Mouse (Mus musculus) hindbrain, embryonic 12.5 days (tissue): ENCODE results near the gene Pms2. TPM values are rescaled to one million over a fixed set of nuclear protein-coding genes. Genes with fewer than 3 reads are reported as not detected.

ENCODE experiments used
- ATAC-seq: fragments of 200-750 bp; cut with Nextera tagmentation; 2 replicates; pipeline ENCODE4 v1.8.0; 2017; ENCODE audit warnings: moderate TSS enrichment; ENCODE audit not compliant: low FRiP score
- H3K27ac ChIP-seq: fragments of 300-500 bp; sonication (generic); 2 replicates; pipeline ENCODE4 v1.5.1; 2016; ENCODE audit warnings: mild to moderate bottlenecking
- H3K27me3 ChIP-seq: fragments of 300-500 bp; sonication (generic); 2 replicates; pipeline ENCODE4 v1.6.1; 2016; ENCODE audit warnings: mild to moderate bottlenecking
- H3K36me3 ChIP-seq: fragments of 300-500 bp; sonication (generic); 2 replicates; pipeline ENCODE4 v1.6.1; 2016; ENCODE audit warnings: mild to moderate bottlenecking
- H3K4me1 ChIP-seq: fragments of 300-500 bp; sonication (generic); 2 replicates; pipeline ENCODE4 v1.6.1; 2016
- H3K4me2 ChIP-seq: fragments of 300-500 bp; sonication (generic); replicated peaks from 2 replicates; pipeline ENCODE4 v1.6.1; 2016; ENCODE audit warnings: mild to moderate bottlenecking
- H3K4me3 ChIP-seq: fragments of 300-500 bp; sonication (generic); 2 replicates; pipeline ENCODE4 v1.5.1; 2016; ENCODE audit warnings: mild to moderate bottlenecking
- H3K9ac ChIP-seq: fragments of 300-500 bp; sonication (generic); 2 replicates; pipeline ENCODE4 v1.6.1; 2016; ENCODE audit warnings: mild to moderate bottlenecking, moderate library complexity
- H3K9me3 ChIP-seq: fragments of 300-500 bp; sonication (generic); replicated peaks from 2 replicates; pipeline ENCODE4 v1.6.1; 2016; ENCODE audit warnings: mild to moderate bottlenecking
- WGBS: fragments of 180-500 bp; shearing (Covaris S2); methylation state at CpG from one replicate; pipeline ENCODE4 v1.1.7; 2016; 5-methylcytosine and 5-hydroxymethylcytosine counted together
- polyA plus RNA-seq: library from polyadenylated mRNA; unstranded; fragments of >200 nt; fragmentation: Nextera tagmentation; extraction: Ambion mirVana; gene quantifications from 2 replicates; pipeline ENCODE4 v1.2.1, GENCODE M21; 2016

Gene Pms2
- 27.1 and 30.2 TPM in 2 replicates for polyA plus RNA-seq

GRCm38 (mm10) chr5:143909417-143910400 lies at the start of gene Pms2, which contains the start of gene Aimp2:
TSS of gene Pms2 (plus strand) at chr5:143909964.
TSS of gene Aimp2 (minus strand) at chr5:143909847.
- WGBS, result under 1% methylated on average over 70 of the region's 70 CpGs
- Histone ChIP-seq H3K4me2 (peak within 1 kb of the TSS; percentile 80), H3K4me3 (peak within 1 kb of the TSS; percentile 68), H3K27me3 (no peaks in the 10 kb centered on the region), H3K4me1 (peaks cover 26% of the 10 kb centered on the region), H3K36me3 (peaks cover 34% of the 10 kb centered on the region), H3K9ac (peak within 1 kb of the TSS; percentile 64), H3K27ac (peak within 1 kb of the TSS; percentile 77), H3K9me3 (no peaks in the 10 kb centered on the region)
- ATAC-seq, result peak; percentile 99

- Histone ChIP-seq H3K4me3 (no peak overlapping the region), H3K27ac (no peak overlapping the region), H3K36me3 (peaks cover 43% of the 10 kb centered on the region), H3K4me2 (no peak overlapping the region), H3K4me1 (no peaks in the 10 kb centered on the region), H3K9me3 (no peaks in the 10 kb centered on the region), H3K9ac (no peak overlapping the region), H3K27me3 (no peaks in the 10 kb centered on the region)
- 89% methylated on average over 11 of the region's 11 CpGs for WGBS
- ATAC-seq, result no peak
These were observed 38.1 kb upstream of the Pms2 start for GRCm38 (mm10) chr5:143871547-143872169.

GRCm38 (mm10) chr5:143874571-143874970 lies 35.2 kb upstream of the Pms2 start:
- peaks cover 68% of the 10 kb centered on the region for H3K36me3 ChIP-seq
- H3K9ac ChIP-seq, result no peak overlapping the region
- ATAC-seq, result no peak
- no peak overlapping the region for H3K4me2 ChIP-seq
- no peak overlapping the region for H3K27ac ChIP-seq
- H3K27me3 ChIP-seq, result no peaks in the 10 kb centered on the region
- H3K4me3 ChIP-seq, result no peak overlapping the region
- 85% methylated on average over 4 of the region's 4 CpGs for WGBS
- no peaks in the 10 kb centered on the region for H3K4me1 ChIP-seq
- no peaks in the 10 kb centered on the region for H3K9me3 ChIP-seq

GRCm38 (mm10) chr5:143885274-143885673 lies 24.5 kb upstream of the Pms2 start:
- Histone ChIP-seq H3K9ac (no peak overlapping the region), H3K27ac (no peak overlapping the region), H3K4me2 (no peak overlapping the region), H3K4me1 (no peaks in the 10 kb centered on the region), H3K4me3 (no peak overlapping the region), H3K9me3 (0 out of 2 replicates have a peak, but pooled peaks cover 7% of the 10 kb centered on the region), H3K36me3 (peaks cover 94% of the 10 kb centered on the region), H3K27me3 (no peaks in the 10 kb centered on the region)
- WGBS, result 98% methylated on average over 3 of the region's 3 CpGs
- no peak for ATAC-seq

GRCm38 (mm10) chr5:143890741-143891140 lies 19.0 kb upstream of the Pms2 start:
- Histone ChIP-seq H3K4me3 (no peak overlapping the region), H3K27ac (no peak overlapping the region), H3K27me3 (no peaks in the 10 kb centered on the region), H3K9ac (no peak overlapping the region), H3K4me2 (no peak overlapping the region), H3K4me1 (no peaks in the 10 kb centered on the region), H3K36me3 (peaks cover 90% of the 10 kb centered on the region), H3K9me3 (0 out of 2 replicates have a peak, but pooled peaks cover 4% of the 10 kb centered on the region)
- ATAC-seq, result no peak
- 97% methylated on average over 6 of the region's 6 CpGs for WGBS

GRCm38 (mm10) chr5:143892255-143892886 lies 17.4 kb upstream of the Pms2 start:
- no peaks in the 10 kb centered on the region for H3K27me3 ChIP-seq
- H3K9ac ChIP-seq, result no peak overlapping the region
- H3K27ac ChIP-seq, result no peak overlapping the region
- WGBS, result 84% methylated on average over 9 of the region's 9 CpGs
- no peak overlapping the region for H3K4me3 ChIP-seq
- no peak for ATAC-seq
- no peaks in the 10 kb centered on the region for H3K4me1 ChIP-seq
- peaks cover 85% of the 10 kb centered on the region for H3K36me3 ChIP-seq
- no peaks in the 10 kb centered on the region for H3K9me3 ChIP-seq
- H3K4me2 ChIP-seq, result no peak overlapping the region

- H3K9me3 ChIP-seq, result no peaks in the 10 kb centered on the region
- ATAC-seq, result no peak
- H3K27me3 ChIP-seq, result no peaks in the 10 kb centered on the region
- H3K27ac ChIP-seq, result no peak overlapping the region
- no peak overlapping the region for H3K4me3 ChIP-seq
- no peaks in the 10 kb centered on the region for H3K4me1 ChIP-seq
- 85% methylated on average over 5 of the region's 5 CpGs for WGBS
- no peak overlapping the region for H3K4me2 ChIP-seq
- no peak overlapping the region for H3K9ac ChIP-seq
- peaks cover 86% of the 10 kb centered on the region for H3K36me3 ChIP-seq
These were observed 16.4 kb upstream of the Pms2 start for GRCm38 (mm10) chr5:143893396-143893795.

GRCm38 (mm10) chr5:143897635-143898330 lies 12.0 kb upstream of the Pms2 start, which contains the start of gene Ankrd61:
TSS of gene Ankrd61 (minus strand) at chr5:143897685.
- no peaks in the 10 kb centered on the region for H3K9me3 ChIP-seq
- H3K36me3 ChIP-seq, result peaks cover 88% of the 10 kb centered on the region
- no peak within 1 kb of the TSS for H3K27ac ChIP-seq
- no peak within 1 kb of the TSS for H3K9ac ChIP-seq
- no peaks in the 10 kb centered on the region for H3K4me1 ChIP-seq
- 90% methylated on average over 14 of the region's 14 CpGs for WGBS
- no peak within 1 kb of the TSS for H3K4me3 ChIP-seq
- H3K27me3 ChIP-seq, result no peaks in the 10 kb centered on the region
- H3K4me2 ChIP-seq, result no peak within 1 kb of the TSS
- ATAC-seq, result no peak

- H3K9me3 ChIP-seq, result no peaks in the 10 kb centered on the region
- 86% methylated on average over 3 of the region's 3 CpGs for WGBS
- no peaks in the 10 kb centered on the region for H3K4me1 ChIP-seq
- no peaks in the 10 kb centered on the region for H3K27me3 ChIP-seq
- H3K27ac ChIP-seq, result no peak overlapping the region
- H3K4me3 ChIP-seq, result no peak overlapping the region
- no peak overlapping the region for H3K9ac ChIP-seq
- peaks cover 94% of the 10 kb centered on the region for H3K36me3 ChIP-seq
- no peak overlapping the region for H3K4me2 ChIP-seq
- no peak for ATAC-seq
These were observed 7.7 kb upstream of the Pms2 start for GRCm38 (mm10) chr5:143902111-143902510.

GRCm38 (mm10) chr5:143903813-143904212 lies 6.0 kb upstream of the Pms2 start:
- no peak overlapping the region for H3K27ac ChIP-seq
- H3K4me2 ChIP-seq, result no peak overlapping the region
- 95% methylated on average over 4 of the region's 4 CpGs for WGBS
- peaks cover 82% of the 10 kb centered on the region for H3K36me3 ChIP-seq
- H3K27me3 ChIP-seq, result no peaks in the 10 kb centered on the region
- peaks cover 16% of the 10 kb centered on the region for H3K4me1 ChIP-seq
- no peak overlapping the region for H3K9ac ChIP-seq
- ATAC-seq, result no peak
- H3K4me3 ChIP-seq, result no peak overlapping the region
- no peaks in the 10 kb centered on the region for H3K9me3 ChIP-seq

- ATAC-seq, result no peak
- no peak overlapping the region for H3K27ac ChIP-seq
- peaks cover 26% of the 10 kb centered on the region for H3K4me1 ChIP-seq
- H3K4me3 ChIP-seq, result no peak overlapping the region
- WGBS, result 88% methylated on average over 8 of the region's 8 CpGs
- H3K4me2 ChIP-seq, result no peak overlapping the region
- no peaks in the 10 kb centered on the region for H3K27me3 ChIP-seq
- H3K9me3 ChIP-seq, result no peaks in the 10 kb centered on the region
- no peak overlapping the region for H3K9ac ChIP-seq
- H3K36me3 ChIP-seq, result peaks cover 56% of the 10 kb centered on the region
These were observed 3.3 kb upstream of the Pms2 start for GRCm38 (mm10) chr5:143906429-143906828.
